Mouse (Mus musculus): ENCODE data around the gene Arfgap2. TPM values are rescaled to one million over a fixed set of nuclear protein-coding genes. Genes with fewer than 3 reads are reported as not detected.

Gene Arfgap2
- polyA plus RNA-seq, 1 experiment: 38.4 TPM

DNA sequence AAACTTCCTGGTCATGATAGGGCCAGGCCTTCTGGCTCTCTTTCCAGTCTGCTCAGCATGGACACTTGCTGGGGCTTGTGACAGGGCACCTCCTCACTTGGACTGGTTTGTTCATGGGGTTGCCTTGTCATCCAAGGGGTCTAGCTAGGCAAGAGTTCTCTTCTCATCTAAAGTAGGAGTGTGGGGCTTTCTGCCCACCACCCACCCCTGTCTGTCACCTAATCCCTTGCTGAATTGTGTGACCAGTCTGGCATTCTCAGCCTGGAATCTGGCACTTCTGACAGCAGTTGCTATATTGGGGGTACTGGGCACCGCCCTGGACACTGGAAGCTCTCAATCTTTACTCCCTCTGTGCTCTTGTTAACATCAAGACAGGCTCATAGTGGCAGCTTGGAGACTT, 5.3 kb upstream of the Arfgap2 start:
- 94% methylated on average over 1 of the region's 1 CpGs for WGBS
- DNase-seq: no peak

DNA sequence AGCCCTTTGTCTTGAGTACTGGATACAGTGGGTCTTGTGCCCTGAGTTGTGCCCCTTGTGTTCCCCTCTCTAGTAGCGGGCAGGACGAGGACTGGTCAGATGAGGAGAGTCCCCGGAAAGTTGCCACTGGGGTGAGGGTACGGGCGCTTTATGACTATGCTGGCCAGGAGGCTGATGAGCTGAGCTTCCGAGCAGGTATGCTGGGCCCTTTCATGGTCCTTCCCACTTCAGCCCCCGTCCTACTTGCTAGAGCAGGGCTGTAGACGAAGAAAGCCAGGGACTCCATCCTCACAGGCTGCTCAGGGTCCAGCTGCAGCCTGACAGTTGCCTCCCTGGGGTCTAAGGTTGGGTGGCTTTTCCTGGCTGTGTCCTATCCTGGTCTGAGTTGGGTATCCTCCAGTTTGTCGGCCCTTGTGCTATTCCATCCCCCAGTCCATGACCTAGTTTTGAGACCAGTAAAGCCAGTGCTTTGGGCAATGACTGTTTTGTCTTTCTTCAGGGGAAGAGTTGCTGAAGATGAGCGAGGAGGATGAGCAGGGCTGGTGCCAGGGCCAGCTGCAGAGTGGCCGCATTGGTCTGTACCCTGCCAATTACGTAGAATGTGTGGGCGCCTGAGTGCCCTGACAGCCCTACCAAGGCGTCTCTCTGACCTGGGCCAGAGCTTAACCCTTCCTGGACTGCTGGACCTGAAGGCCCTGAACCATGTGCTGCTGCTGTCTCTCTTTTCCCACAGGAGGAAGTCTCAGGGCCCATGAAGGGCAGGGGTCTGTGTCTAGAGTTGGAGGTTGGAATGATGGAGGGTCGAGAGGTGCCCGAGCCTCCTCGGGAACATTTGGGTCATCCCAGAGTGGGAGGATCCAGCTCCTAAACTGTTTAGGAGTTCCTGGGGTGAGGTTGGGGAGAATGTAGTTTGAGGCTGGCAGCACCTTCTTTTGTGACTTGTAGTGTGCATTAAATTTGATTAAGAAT, 798 bp upstream of the Arfgap2 start:
- TF ChIP-seq CTCF (conservative IDR thresholded peaks at IDR 0.05; ENCODE audit: insufficient read depth, insufficient read length, low read depth, low read length): no peak
- TF ChIP-seq POLR2A (IDR thresholded peaks at IDR 0.05; ENCODE audit: low read depth, low read length): no peak
- 78% methylated on average over 17 of the region's 17 CpGs for WGBS
- no peak for DNase-seq
- Histone ChIP-seq H3K36me3 (ENCODE audit: control insufficient read depth, insufficient read depth, low read length) (peaks cover 2% of the 10 kb centered on the region; the same call in 1 of the 2 replicates), H3K27me3 (replicated peaks; ENCODE audit: control insufficient read depth, insufficient read depth, low read length) (no peaks in the 10 kb centered on the region), H3K4me1 (ENCODE audit: control insufficient read depth, insufficient read depth, low read length) (peaks cover 9% of the 10 kb centered on the region; the same call in 1 of the 2 replicates), H3K27ac (ENCODE audit: insufficient read depth, low read depth, low read length) (peak overlapping the region; percentile 77), H3K4me3 (ENCODE audit: insufficient read depth, low read depth, low read length) (no peak overlapping the region)

More for the DNA sequence above, 5.3 kb upstream of the Arfgap2 start:
- Histone ChIP-seq H3K36me3 (ENCODE audit: control insufficient read depth, insufficient read depth, low read length) (no peaks in the 10 kb centered on the region), H3K27ac (ENCODE audit: insufficient read depth, low read depth, low read length) (no peak overlapping the region), H3K27me3 (replicated peaks; ENCODE audit: control insufficient read depth, insufficient read depth, low read length) (no peaks in the 10 kb centered on the region), H3K4me3 (ENCODE audit: insufficient read depth, low read depth, low read length) (no peak overlapping the region), H3K4me1 (ENCODE audit: control insufficient read depth, insufficient read depth, low read length) (peaks cover 4% of the 10 kb centered on the region; the same call in 1 of the 2 replicates)
- TF ChIP-seq CTCF (conservative IDR thresholded peaks at IDR 0.05; ENCODE audit: insufficient read depth, insufficient read length, low read depth, low read length) (no peak), POLR2A (IDR thresholded peaks at IDR 0.05; ENCODE audit: low read depth, low read length) (no peak)

DNA sequence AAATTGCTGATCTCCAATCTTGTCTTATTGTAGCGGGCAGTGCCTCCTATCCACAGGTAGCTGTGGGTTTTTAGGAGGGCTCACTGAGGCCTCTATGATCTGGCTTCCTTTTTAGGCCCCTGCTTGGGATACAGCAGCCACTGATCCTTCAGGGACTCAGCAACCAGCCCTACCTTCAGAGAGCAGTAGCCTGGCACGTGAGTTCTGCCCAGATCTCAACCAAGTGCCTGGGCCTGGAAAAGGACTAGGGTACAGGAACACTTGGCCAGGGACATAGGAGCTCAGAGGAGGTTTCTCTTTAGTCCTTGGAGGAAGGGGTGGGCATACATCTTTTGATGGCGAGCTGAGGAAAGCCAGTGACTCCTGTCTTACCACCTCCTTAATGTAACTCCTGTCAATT, 3.3 kb downstream of the Arfgap2 start:
- peaks cover 9% of the 10 kb centered on the region; the same call in 1 of the 2 replicates for H3K4me1 ChIP-seq (ENCODE audit: control insufficient read depth, insufficient read depth, low read length)
- H3K27ac ChIP-seq (ENCODE audit: insufficient read depth, low read depth, low read length): no peak overlapping the region
- WGBS: 94% methylated on average over 3 of the region's 3 CpGs
- peaks cover 7% of the 10 kb centered on the region for H3K36me3 ChIP-seq (ENCODE audit: control insufficient read depth, insufficient read depth, low read length)
- H3K27me3 ChIP-seq (replicated peaks; ENCODE audit: control insufficient read depth, insufficient read depth, low read length): no peaks in the 10 kb centered on the region
- DNase-seq: no peak
- no peak overlapping the region for H3K4me3 ChIP-seq (ENCODE audit: insufficient read depth, low read depth, low read length)
- no peak for TF ChIP-seq CTCF (conservative IDR thresholded peaks at IDR 0.05; ENCODE audit: insufficient read depth, insufficient read length, low read depth, low read length)
- no peak for TF ChIP-seq POLR2A (IDR thresholded peaks at IDR 0.05; ENCODE audit: low read depth, low read length)

DNA sequence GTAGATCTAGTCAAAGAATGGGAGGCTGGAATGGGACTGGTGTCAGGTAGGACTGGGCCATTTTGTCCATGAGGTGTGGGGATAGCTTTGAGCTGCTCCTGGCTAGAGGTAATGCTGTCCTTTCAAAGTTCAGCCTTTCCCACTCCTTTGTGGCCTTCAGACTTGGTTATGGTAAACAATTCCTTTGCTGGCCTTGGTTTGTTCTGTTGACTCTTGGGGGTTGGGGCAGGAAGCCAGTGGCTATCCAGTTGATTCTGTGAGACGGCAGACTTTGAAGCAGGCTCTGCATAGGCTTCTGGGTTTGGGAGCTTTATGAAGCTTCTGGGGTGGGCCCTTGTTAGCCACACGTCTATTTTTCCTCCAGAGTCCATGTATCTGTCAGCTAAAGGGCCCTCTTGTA, 3.9 kb downstream of the Arfgap2 start:
- H3K27me3 ChIP-seq (replicated peaks; ENCODE audit: control insufficient read depth, insufficient read depth, low read length): no peaks in the 10 kb centered on the region
- 70% methylated on average over 2 of the region's 2 CpGs for WGBS

DNA sequence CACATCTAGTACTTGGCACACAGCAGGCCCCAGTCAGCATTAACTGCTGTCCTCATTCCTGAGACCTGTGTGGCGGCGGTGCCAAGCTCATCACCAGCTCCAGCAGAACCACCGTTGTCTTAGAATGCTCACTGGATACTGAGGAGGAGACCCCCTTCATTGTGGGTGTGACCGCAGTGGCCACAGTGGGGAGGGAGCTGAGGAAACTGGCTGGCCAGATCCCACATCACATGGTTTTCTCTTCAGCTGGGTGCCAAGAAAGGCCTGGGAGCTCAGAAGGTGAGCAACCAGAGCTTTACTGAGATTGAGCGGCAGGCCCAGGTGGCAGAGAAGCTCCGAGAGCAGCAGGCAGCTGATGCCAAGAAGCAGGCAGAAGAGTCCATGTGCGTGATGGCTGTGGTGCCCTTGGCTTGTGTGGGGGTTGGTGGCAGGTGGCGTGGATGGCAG, 4.9 kb downstream of the Arfgap2 start:
- Histone ChIP-seq H3K36me3 (ENCODE audit: control insufficient read depth, insufficient read depth, low read length) (peaks cover 12% of the 10 kb centered on the region), H3K27me3 (replicated peaks; ENCODE audit: control insufficient read depth, insufficient read depth, low read length) (no peaks in the 10 kb centered on the region), H3K27ac (ENCODE audit: insufficient read depth, low read depth, low read length) (no peak overlapping the region), H3K4me1 (ENCODE audit: control insufficient read depth, insufficient read depth, low read length) (0 out of 2 replicates have a peak, but pooled peaks cover 4% of the 10 kb centered on the region), H3K4me3 (ENCODE audit: insufficient read depth, low read depth, low read length) (no peak overlapping the region)
- DNase-seq: no peak
- WGBS: 81% methylated on average over 8 of the region's 8 CpGs
- TF ChIP-seq CTCF (conservative IDR thresholded peaks at IDR 0.05; ENCODE audit: insufficient read depth, insufficient read length, low read depth, low read length): no peak
- no peak for TF ChIP-seq POLR2A (IDR thresholded peaks at IDR 0.05; ENCODE audit: low read depth, low read length)

More for the DNA sequence above, 3.9 kb downstream of the Arfgap2 start:
- no peak for DNase-seq
- Histone ChIP-seq H3K27ac (ENCODE audit: insufficient read depth, low read depth, low read length) (no peak overlapping the region), H3K36me3 (ENCODE audit: control insufficient read depth, insufficient read depth, low read length) (peaks cover 8% of the 10 kb centered on the region), H3K4me1 (ENCODE audit: control insufficient read depth, insufficient read depth, low read length) (peaks cover 9% of the 10 kb centered on the region; the same call in 1 of the 2 replicates), H3K4me3 (ENCODE audit: insufficient read depth, low read depth, low read length) (no peak overlapping the region)
- TF ChIP-seq POLR2A (IDR thresholded peaks at IDR 0.05; ENCODE audit: low read depth, low read length): no peak
- TF ChIP-seq CTCF (conservative IDR thresholded peaks at IDR 0.05; ENCODE audit: insufficient read depth, insufficient read length, low read depth, low read length): no peak

DNA sequence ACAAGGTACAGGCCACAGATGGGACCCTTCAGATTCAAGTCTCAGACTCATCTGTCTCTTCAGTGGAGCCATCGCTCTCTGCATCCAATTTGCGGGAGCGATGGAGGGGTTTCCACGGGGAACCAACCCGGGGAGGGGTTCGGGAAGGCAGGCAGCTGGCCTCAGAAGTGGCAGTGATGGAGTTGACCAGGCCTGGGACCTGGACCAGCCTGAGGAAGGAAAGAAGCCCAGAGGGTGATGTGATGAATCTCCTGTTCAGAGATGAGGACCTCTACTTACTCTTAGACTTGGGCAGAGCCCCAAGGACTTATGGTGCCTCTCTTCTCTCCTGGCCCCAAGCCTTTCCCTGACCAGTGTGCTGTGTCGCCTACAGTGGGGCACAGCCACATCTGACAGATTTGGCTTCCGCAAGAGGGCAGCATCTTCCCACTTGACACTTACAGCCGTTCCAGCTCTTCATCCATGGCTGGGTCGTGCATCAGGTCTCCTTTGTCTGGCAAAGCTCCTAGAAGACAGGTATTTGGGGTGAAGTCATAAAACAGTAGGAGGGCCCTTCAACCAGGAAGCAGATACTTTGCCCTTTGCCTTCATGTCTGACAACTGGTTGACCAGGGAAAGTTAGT, 14.1 kb downstream of the Arfgap2 start:
- no peaks in the 10 kb centered on the region for H3K4me1 ChIP-seq (ENCODE audit: control insufficient read depth, insufficient read depth, low read length)
- TF ChIP-seq CTCF (conservative IDR thresholded peaks at IDR 0.05; ENCODE audit: insufficient read depth, insufficient read length, low read depth, low read length) (peak; percentile 75), POLR2A (IDR thresholded peaks at IDR 0.05; ENCODE audit: low read depth, low read length) (no peak)
- no peak overlapping the region for H3K27ac ChIP-seq (ENCODE audit: insufficient read depth, low read depth, low read length)
- H3K36me3 ChIP-seq (ENCODE audit: control insufficient read depth, insufficient read depth, low read length): peaks cover 5% of the 10 kb centered on the region; the same call in 1 of the 2 replicates
- no peak overlapping the region for H3K4me3 ChIP-seq (ENCODE audit: insufficient read depth, low read depth, low read length)
- no peaks in the 10 kb centered on the region for H3K27me3 ChIP-seq (replicated peaks; ENCODE audit: control insufficient read depth, insufficient read depth, low read length)
- WGBS: 38% methylated on average over 10 of the region's 10 CpGs
- DNase-seq: peak; percentile 57

DNA sequence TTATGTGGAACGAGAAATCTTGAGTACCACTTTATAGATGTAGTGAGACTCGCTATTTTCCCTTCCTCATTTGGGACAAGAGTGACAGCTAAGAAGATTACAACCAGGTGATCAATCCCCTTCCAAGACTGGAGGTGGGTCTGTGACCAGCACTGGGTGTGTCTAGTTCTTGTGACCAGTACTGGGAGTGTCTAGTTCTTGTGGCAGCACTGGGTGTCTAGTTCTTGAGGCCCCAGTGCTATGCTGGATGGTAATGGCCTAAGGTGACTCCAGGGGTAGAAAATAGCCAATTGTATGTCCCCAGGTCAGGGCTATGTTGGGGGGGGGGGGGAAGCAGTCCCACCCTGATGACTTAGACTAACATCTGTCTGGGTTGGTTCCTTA, 14.6 kb downstream of the Arfgap2 start:
- WGBS: 52% methylated on average over 2 of the region's 2 CpGs
- Histone ChIP-seq H3K4me3 (ENCODE audit: insufficient read depth, low read depth, low read length) (no peak overlapping the region), H3K36me3 (ENCODE audit: control insufficient read depth, insufficient read depth, low read length) (peaks cover 3% of the 10 kb centered on the region; the same call in 1 of the 2 replicates), H3K4me1 (ENCODE audit: control insufficient read depth, insufficient read depth, low read length) (no peaks in the 10 kb centered on the region), H3K27ac (ENCODE audit: insufficient read depth, low read depth, low read length) (no peak overlapping the region), H3K27me3 (replicated peaks; ENCODE audit: control insufficient read depth, insufficient read depth, low read length) (no peaks in the 10 kb centered on the region)
- TF ChIP-seq POLR2A (IDR thresholded peaks at IDR 0.05; ENCODE audit: low read depth, low read length): no peak
- no peak for TF ChIP-seq CTCF (conservative IDR thresholded peaks at IDR 0.05; ENCODE audit: insufficient read depth, insufficient read length, low read depth, low read length)
- no peak for DNase-seq
